ENCODE assay signal across 14 mouse cellular contexts in the genomic region with DNA sequence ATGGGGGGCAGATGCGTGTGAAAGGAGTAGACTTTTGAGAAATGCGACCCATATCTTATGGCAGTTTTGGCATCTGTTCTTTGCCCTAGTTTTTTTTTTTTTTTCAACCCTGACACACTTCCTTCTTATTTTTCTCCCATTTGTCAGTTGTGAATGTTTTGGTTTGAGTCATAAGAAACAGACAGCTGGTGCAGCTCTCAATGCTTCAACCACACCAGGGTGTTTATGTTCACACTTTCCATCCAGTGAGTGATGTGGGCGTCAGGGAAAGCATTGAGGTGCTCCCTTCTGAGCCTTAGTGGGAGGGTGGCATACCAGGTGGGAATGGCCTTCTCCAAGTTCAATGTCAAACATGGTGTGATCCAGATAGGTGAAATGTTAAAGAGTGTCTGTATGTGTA.
DNase-seq lines count a peak whose midpoint lies in the region; ATAC-seq and TF ChIP-seq lines count a peak whose summit lies in the region.
"Had no signal": no experiment of that assay in that cellular context is flagged by ENCODE, and none has a peak within 500 bp of the region (broad histone marks: within the 10 kb centered on the region; RNA-seq: fewer than 3 reads in every experiment).

No protein-coding gene starts in this region.

- no peak for ATAC-seq in megakaryocyte, adult 5-6 weeks (ENCODE audit: poor library complexity, severe bottlenecking)
- ATAC-seq: Patski had no signal

- peak; percentile 16 to 44 for DNase-seq in layer of hippocampus, adult 2 months (ENCODE audit: low spot score in 2 of 2)
- no peak for DNase-seq in layer of hippocampus, postnatal 25 days (ENCODE audit: extremely low spot score in 1 of 2, low spot score in 1 of 2)
- peak; percentile 36 for DNase-seq in CD4-positive, CD25-positive, alpha-beta regulatory T cell, adult 2 months (ENCODE audit: low read depth, low spot score)
- peak; percentile 18 for DNase-seq in T-cell, adult 2 months (ENCODE audit: low spot score)
- DNase-seq in left cerebral cortex, postnatal 25 days (ENCODE audit: low spot score in 2 of 2) = peak; percentile 26 to 83
- no peak for DNase-seq in adrenal gland, adult 2 months
- DNase-seq: cerebellum, adult 9-11 months; embryo, embryonic 11 days; liver, embryonic 13.5 days; lung, postnatal 14 days had no signal

- H3K4me3 ChIP-seq in layer of hippocampus, adult 2 months = no peak overlapping the region
- H3K4me3 ChIP-seq: limb, embryonic 10.5 days; liver, embryonic 13.5 days; midbrain, embryonic 10.5 days had no signal

- no peak overlapping the region for H3K27ac ChIP-seq in layer of hippocampus, adult 2 months
- H3K27ac ChIP-seq: limb, embryonic 10.5 days; liver, embryonic 13.5 days; midbrain, embryonic 10.5 days had no signal

- no peak for TF ChIP-seq CTCF in layer of hippocampus, adult 2 months (conservative IDR thresholded peaks at IDR 0.05)

- intact Hi-C loops in left cerebral cortex, postnatal 25 days (cut with DNase I) = no loop called here

Comparison
In these comparisons a context has a peak if more than half of its experiments do, and no peak if none do; other contexts are left out.
1. DNase-seq: peak in layer of hippocampus, adult 2 months (2 of 2), CD4-positive, CD25-positive, alpha-beta regulatory T cell, adult 2 months (single experiment), T-cell, adult 2 months (single experiment) and left cerebral cortex, postnatal 25 days (2 of 2); none in layer of hippocampus, postnatal 25 days (0 of 2) and adrenal gland, adult 2 months (single experiment).